ENCODE assay signal across 12 mouse cellular contexts in the genomic region with DNA sequence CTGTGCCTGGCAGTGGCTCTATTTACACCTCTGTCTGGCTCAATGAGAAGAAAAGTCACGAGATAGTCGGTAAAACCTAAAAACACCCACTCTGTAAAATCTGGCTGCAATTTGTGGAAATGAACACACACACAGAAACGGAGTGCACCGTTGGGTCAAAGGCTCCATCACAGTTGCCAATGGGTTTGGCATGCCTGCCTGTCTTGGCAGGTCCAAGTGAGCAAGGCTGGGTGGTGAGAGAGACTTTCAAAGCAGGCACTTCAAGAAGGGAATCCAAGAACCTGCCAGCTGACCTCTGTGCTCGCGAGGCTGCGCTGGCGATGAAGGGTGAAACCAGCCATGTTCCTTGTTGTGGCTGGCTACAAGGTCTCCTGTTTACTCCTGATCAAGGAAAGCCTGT.
DNase-seq lines count a peak whose midpoint lies in the region; ATAC-seq lines count a peak whose summit lies in the region.
"Had no signal": no experiment of that assay in that cellular context is flagged by ENCODE, and none has a peak within 500 bp of the region (broad histone marks: within the 10 kb centered on the region; RNA-seq: fewer than 3 reads in every experiment).

No protein-coding gene starts in this region.

- no peak overlapping the region for H3K4me3 ChIP-seq in kidney, embryonic 16.5 days (ENCODE audit: low read length)
- H3K4me3 ChIP-seq in liver, embryonic 11.5 days (ENCODE audit: low read depth, low read length): no peak overlapping the region
- H3K4me3 ChIP-seq: liver, embryonic 13.5 days had no signal

- H3K9me3 ChIP-seq in kidney, embryonic 16.5 days (ENCODE audit: low read length): no peaks in the 10 kb centered on the region
- no peaks in the 10 kb centered on the region for H3K9me3 ChIP-seq in liver, embryonic 11.5 days (ENCODE audit: control insufficient read depth, low read length)
- H3K9me3 ChIP-seq: liver, embryonic 13.5 days had no signal

- intact Hi-C loops in heart, postnatal 36 days (cut with DNase I): no loop called here

- no peak for ATAC-seq in kidney, embryonic 16.5 days (ENCODE audit: low FRiP score, low TSS enrichment)
- ATAC-seq in liver, embryonic 11.5 days (replicated peaks; ENCODE audit: low FRiP score): no peak

- no peak overlapping the region for H3K9ac ChIP-seq in kidney, embryonic 16.5 days (replicated peaks; ENCODE audit: low read length)
- no peak overlapping the region for H3K9ac ChIP-seq in liver, embryonic 11.5 days (ENCODE audit: low read depth, low read length)
- H3K9ac ChIP-seq: liver, embryonic 13.5 days had no signal

- H3K36me3 ChIP-seq in kidney, embryonic 16.5 days (ENCODE audit: insufficient read depth, low read length): no peaks in the 10 kb centered on the region
- H3K36me3 ChIP-seq in liver, embryonic 11.5 days (ENCODE audit: control insufficient read depth, insufficient read depth, low read length): no peaks in the 10 kb centered on the region
- H3K36me3 ChIP-seq: liver, embryonic 13.5 days had no signal

- peak; percentile 34 for DNase-seq in kidney, adult 11 months
- DNase-seq in adipocyte (ENCODE audit: low spot score): peak; percentile 97
- DNase-seq in fat pad, adult 2 months (ENCODE audit: extremely low read depth, low read depth, low spot score): peak; percentile 58
- DNase-seq in heart, postnatal 36 days: peak; percentile 65 to 68
- no peak for DNase-seq in spleen, postnatal 14 days (ENCODE audit: low spot score in 2 of 2)
- no peak for DNase-seq in left cerebral cortex, adult 8-10 months (ENCODE audit: low spot score in 2 of 2)
- DNase-seq in liver, embryonic 11.5 days (ENCODE audit: low spot score): no peak
- DNase-seq: kidney, postnatal 25 days; liver, embryonic 13.5 days; right cerebral cortex, postnatal 4 days; thymus, postnatal 4 days had no signal

- H3K4me1 ChIP-seq in kidney, embryonic 16.5 days (ENCODE audit: insufficient read depth, low read length): no peaks in the 10 kb centered on the region
- no peaks in the 10 kb centered on the region for H3K4me1 ChIP-seq in liver, embryonic 11.5 days (replicated peaks; ENCODE audit: control insufficient read depth, insufficient read depth, low read length)
- H3K4me1 ChIP-seq: liver, embryonic 13.5 days had no signal

- WGBS in kidney, embryonic 16.5 days: 74% methylated on average over 8 of the region's 8 CpGs
- WGBS in liver, embryonic 11.5 days: 75% methylated on average over 8 of the region's 8 CpGs

- no peak overlapping the region for H3K4me2 ChIP-seq in kidney, embryonic 16.5 days (replicated peaks; ENCODE audit: low read depth, low read length)
- no peak overlapping the region for H3K4me2 ChIP-seq in liver, embryonic 11.5 days
- H3K4me2 ChIP-seq: liver, embryonic 13.5 days had no signal

- no peaks in the 10 kb centered on the region for H3K27me3 ChIP-seq in kidney, embryonic 16.5 days (ENCODE audit: insufficient read depth, low read length)
- no peaks in the 10 kb centered on the region for H3K27me3 ChIP-seq in liver, embryonic 11.5 days (replicated peaks; ENCODE audit: control insufficient read depth, insufficient read depth, low read length)
- H3K27me3 ChIP-seq: liver, embryonic 13.5 days had no signal

- no peak overlapping the region for H3K27ac ChIP-seq in kidney, embryonic 16.5 days (ENCODE audit: low read length)
- no peak overlapping the region for H3K27ac ChIP-seq in liver, embryonic 11.5 days (ENCODE audit: low read depth, low read length)
- H3K27ac ChIP-seq: liver, embryonic 13.5 days had no signal

Comparison
In these comparisons a context has a peak if more than half of its experiments do, and no peak if none do; other contexts are left out.
1. DNase-seq: peak in kidney, adult 11 months (single experiment), adipocyte (single experiment), fat pad, adult 2 months (single experiment) and heart, postnatal 36 days (2 of 2); none in spleen, postnatal 14 days (0 of 2), left cerebral cortex, adult 8-10 months (0 of 2) and liver, embryonic 11.5 days (single experiment).